Mouse (Mus musculus): ENCODE measurements around the gene Gm20219. TPM values are rescaled to one million over a fixed set of nuclear protein-coding genes. Genes with fewer than 3 reads are reported as not detected.
A peak's percentile ranks its signal among the peaks of the same experiment; 100 is the strongest.

The Gm20219 gene
- total and polyA plus RNA-seq, 2 experiments from 2014 or later: 0.22 to 0.56 TPM

DNA sequence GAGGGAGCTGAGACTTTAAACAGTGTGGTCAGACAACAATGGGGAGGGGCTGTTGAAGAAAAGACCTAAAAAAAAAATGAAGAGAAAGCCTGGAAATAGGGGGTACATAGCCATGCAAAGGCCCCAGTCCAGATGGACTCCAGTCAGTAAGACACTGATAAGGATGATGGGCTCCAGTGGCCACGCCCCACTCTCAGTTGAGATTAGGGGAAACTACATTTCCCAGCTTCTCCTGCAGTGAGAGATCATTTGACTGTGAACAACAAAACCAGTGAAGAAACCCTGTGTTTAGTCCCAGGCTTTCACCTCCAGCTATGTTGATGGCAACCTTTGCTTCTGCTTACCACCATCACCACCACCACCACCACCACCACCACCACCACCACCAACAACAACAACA, 8.2 kb downstream of the Gm20219 start:
- no peaks in the 10 kb centered on the region for H3K27me3 ChIP-seq (ENCODE audit: insufficient read depth, low read length)
- H3K27ac ChIP-seq (ENCODE audit: low read depth, low read length): no peak overlapping the region
- DNase-seq (ENCODE audit: low spot score): no peak
- H3K9me3 ChIP-seq (ENCODE audit: low read length): no peaks in the 10 kb centered on the region
- peaks cover 8% of the 10 kb centered on the region for H3K4me1 ChIP-seq (ENCODE audit: insufficient read depth, low read length)
- no peak overlapping the region for H3K4me3 ChIP-seq (ENCODE audit: low read depth, low read length)
- H3K4me2 ChIP-seq (ENCODE audit: low read depth, low read length, poor library complexity, severe bottlenecking): no peak overlapping the region
- 83% methylated on average over 1 of the region's 1 CpGs for WGBS
- H3K36me3 ChIP-seq (ENCODE audit: insufficient read depth, low read length): no peaks in the 10 kb centered on the region
- no peak overlapping the region for H3K9ac ChIP-seq (replicated peaks; ENCODE audit: low read length, poor library complexity, severe bottlenecking)
- TF ChIP-seq CTCF (IDR thresholded peaks at IDR 0.05): no peak
- ATAC-seq (ENCODE audit: low FRiP score): no peak

DNA sequence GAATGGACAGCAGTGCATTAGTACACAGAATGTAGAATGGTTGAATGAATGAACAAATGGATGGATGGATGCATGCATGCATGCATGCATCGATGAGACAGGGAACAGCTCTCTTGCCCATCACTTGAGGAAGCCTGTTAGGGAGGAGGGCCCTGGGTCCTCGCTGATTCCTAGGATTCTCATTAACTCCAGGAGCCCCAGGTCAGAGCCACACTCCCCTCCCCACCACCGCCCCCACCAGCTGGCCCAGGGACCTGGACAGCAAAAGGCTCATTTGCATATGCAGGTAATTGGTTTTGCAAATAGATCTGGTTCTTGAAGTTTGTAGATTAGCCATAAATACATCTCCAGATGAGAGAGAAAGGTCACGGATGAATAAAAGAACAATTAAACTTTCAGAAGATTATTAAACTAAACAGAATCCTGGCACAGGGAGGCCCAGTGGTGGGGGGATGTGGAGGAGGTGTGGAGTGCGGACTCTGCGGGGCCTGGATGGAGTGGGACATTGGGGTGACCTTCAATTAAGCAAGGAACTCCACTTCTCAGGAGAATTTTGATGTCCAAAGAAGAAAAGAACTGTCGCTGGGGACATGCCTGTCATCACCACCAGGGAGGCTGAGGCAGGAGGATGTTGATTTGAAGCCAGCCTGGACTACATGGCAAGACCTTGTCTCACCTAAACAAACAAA, 9.3 kb downstream of the Gm20219 start:
- no peaks in the 10 kb centered on the region for H3K9me3 ChIP-seq (ENCODE audit: low read length)
- TF ChIP-seq CTCF (IDR thresholded peaks at IDR 0.05): no peak
- WGBS: 76% methylated on average over 7 of the region's 7 CpGs
- no peaks in the 10 kb centered on the region for H3K27me3 ChIP-seq (ENCODE audit: insufficient read depth, low read length)
- no peaks in the 10 kb centered on the region for H3K36me3 ChIP-seq (ENCODE audit: insufficient read depth, low read length)
- peaks cover 8% of the 10 kb centered on the region for H3K4me1 ChIP-seq (ENCODE audit: insufficient read depth, low read length)
- H3K9ac ChIP-seq (replicated peaks; ENCODE audit: low read length, poor library complexity, severe bottlenecking): no peak overlapping the region
- no peak for DNase-seq (ENCODE audit: low spot score)
- no peak overlapping the region for H3K4me3 ChIP-seq (ENCODE audit: low read depth, low read length)
- ATAC-seq (ENCODE audit: low FRiP score): no peak
- no peak overlapping the region for H3K27ac ChIP-seq (ENCODE audit: low read depth, low read length)
- H3K4me2 ChIP-seq (ENCODE audit: low read depth, low read length, poor library complexity, severe bottlenecking): no peak overlapping the region

DNA sequence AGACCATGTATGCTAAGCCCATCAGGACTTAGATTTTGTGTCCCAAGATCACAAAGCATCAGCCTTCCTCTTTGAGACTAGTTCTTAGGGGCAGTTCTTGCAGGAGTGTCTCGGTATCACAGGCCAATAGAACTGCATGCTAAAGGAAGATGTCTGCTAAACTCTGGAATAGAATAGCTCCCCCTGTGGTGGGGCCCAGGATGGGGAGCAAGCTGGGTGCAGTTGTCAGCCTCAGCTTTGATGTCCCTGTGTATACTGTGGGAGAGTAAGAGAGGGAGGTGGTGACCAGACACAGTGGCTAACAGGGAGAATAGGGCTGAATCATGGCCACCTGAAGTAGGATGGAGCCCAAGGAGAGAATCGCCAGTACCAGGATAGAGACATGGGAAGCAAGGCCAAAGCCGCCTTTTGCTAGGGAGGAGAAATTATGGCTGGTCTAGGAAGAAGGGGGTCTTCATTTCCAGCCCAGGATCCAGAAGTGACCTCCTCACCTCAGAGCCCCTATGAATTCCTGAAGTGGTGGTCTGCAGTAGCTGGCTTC, 10.4 kb downstream of the Gm20219 start:
- DNase-seq (ENCODE audit: low spot score): no peak
- H3K9ac ChIP-seq (replicated peaks; ENCODE audit: low read length, poor library complexity, severe bottlenecking): no peak overlapping the region
- H3K4me1 ChIP-seq (ENCODE audit: insufficient read depth, low read length): peaks cover 8% of the 10 kb centered on the region
- no peak overlapping the region for H3K4me3 ChIP-seq (ENCODE audit: low read depth, low read length)
- H3K9me3 ChIP-seq (ENCODE audit: low read length): no peaks in the 10 kb centered on the region
- H3K27ac ChIP-seq (ENCODE audit: low read depth, low read length): no peak overlapping the region
- no peak for ATAC-seq (ENCODE audit: low FRiP score)
- H3K27me3 ChIP-seq (ENCODE audit: insufficient read depth, low read length): no peaks in the 10 kb centered on the region
- TF ChIP-seq CTCF (IDR thresholded peaks at IDR 0.05): peak; percentile 7; the same call in 1 of the 2 replicates
- WGBS: 88% methylated on average over 3 of the region's 3 CpGs
- H3K36me3 ChIP-seq (ENCODE audit: insufficient read depth, low read length): no peaks in the 10 kb centered on the region
- no peak overlapping the region for H3K4me2 ChIP-seq (ENCODE audit: low read depth, low read length, poor library complexity, severe bottlenecking)

DNA sequence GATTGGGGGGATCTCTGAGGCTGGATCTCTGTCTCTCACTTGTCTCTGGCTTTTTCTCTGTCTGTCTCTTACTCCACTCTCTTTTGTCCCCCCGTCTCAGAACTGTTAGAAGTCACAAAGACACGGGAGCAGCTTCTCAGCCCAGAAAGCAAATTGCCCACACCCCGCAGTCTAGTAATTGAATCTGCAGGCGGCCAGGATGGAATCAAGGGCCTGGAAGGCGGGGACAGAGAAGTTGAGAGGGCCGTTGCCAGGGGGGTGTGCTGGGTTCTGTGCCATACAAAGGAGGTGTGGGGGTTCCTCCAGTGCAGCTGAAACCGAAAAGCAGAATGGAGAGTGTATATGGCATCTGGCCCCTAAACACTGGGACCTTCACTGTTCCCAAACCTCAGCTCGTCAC, 11.5 kb downstream of the Gm20219 start:
- no peaks in the 10 kb centered on the region for H3K9me3 ChIP-seq (ENCODE audit: low read length)
- H3K4me1 ChIP-seq (ENCODE audit: insufficient read depth, low read length): peaks cover 8% of the 10 kb centered on the region
- H3K27ac ChIP-seq (ENCODE audit: low read depth, low read length): no peak overlapping the region
- H3K9ac ChIP-seq (replicated peaks; ENCODE audit: low read length, poor library complexity, severe bottlenecking): no peak overlapping the region
- ATAC-seq (ENCODE audit: low FRiP score): no peak
- no peaks in the 10 kb centered on the region for H3K36me3 ChIP-seq (ENCODE audit: insufficient read depth, low read length)
- no peak overlapping the region for H3K4me2 ChIP-seq (ENCODE audit: low read depth, low read length, poor library complexity, severe bottlenecking)
- no peaks in the 10 kb centered on the region for H3K27me3 ChIP-seq (ENCODE audit: insufficient read depth, low read length)
- WGBS: 33% methylated on average over 8 of the region's 8 CpGs
- no peak overlapping the region for H3K4me3 ChIP-seq (ENCODE audit: low read depth, low read length)
- TF ChIP-seq CTCF (IDR thresholded peaks at IDR 0.05): no peak
- peak; percentile 47 for DNase-seq (ENCODE audit: low spot score)

DNA sequence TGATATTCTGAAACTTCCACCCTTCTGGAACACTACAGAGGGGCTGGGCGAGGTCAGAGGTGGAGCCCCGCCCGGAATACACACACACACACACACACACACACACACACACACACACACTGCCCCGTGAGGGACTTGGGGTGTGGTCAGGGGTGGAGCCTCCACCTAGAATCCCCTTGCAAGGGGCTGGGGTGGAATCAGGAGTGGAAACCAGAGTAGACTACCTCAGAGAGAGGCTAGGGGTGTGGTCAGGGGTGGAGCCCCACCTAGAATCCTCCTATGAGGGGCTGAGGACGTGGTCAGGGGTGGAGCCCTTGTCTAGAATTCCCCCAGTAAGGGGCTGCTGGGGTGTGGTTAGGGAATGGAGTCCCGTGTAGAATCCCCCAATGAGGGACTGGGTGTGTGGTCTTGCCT, 13.6 kb downstream of the Gm20219 start:
- no peaks in the 10 kb centered on the region for H3K9me3 ChIP-seq (ENCODE audit: low read length)
- no peaks in the 10 kb centered on the region for H3K4me1 ChIP-seq (ENCODE audit: insufficient read depth, low read length)
- no peak for ATAC-seq (ENCODE audit: low FRiP score)
- no peaks in the 10 kb centered on the region for H3K27me3 ChIP-seq (ENCODE audit: insufficient read depth, low read length)
- H3K27ac ChIP-seq (ENCODE audit: low read depth, low read length): no peak overlapping the region
- TF ChIP-seq CTCF (IDR thresholded peaks at IDR 0.05): no peak
- H3K4me2 ChIP-seq (ENCODE audit: low read depth, low read length, poor library complexity, severe bottlenecking): no peak overlapping the region
- DNase-seq (ENCODE audit: low spot score): no peak
- 41% methylated on average over 4 of the region's 6 CpGs for WGBS
- no peak overlapping the region for H3K9ac ChIP-seq (replicated peaks; ENCODE audit: low read length, poor library complexity, severe bottlenecking)
- no peaks in the 10 kb centered on the region for H3K36me3 ChIP-seq (ENCODE audit: insufficient read depth, low read length)
- no peak overlapping the region for H3K4me3 ChIP-seq (ENCODE audit: low read depth, low read length)

DNA sequence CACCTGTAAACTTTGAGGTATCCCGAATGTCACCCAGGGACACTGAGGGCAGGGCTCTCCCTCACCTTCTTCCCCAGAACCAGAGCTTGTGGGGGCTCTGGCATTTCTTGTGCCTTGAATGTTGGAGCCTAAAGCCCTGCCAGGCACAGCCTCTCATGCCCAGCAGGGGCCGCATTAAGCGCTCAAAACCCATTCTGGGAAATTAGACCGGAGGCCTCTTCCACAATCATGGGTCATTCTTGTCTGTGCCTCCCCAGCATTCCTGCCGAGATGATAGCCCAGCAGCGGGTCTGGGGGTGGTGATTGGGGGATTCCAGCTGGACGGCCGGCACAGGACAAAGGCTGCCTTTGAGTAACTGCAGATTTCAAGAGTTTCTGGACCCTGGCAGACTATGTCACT, 16.3 kb downstream of the Gm20219 start:
- H3K4me2 ChIP-seq (ENCODE audit: low read depth, low read length, poor library complexity, severe bottlenecking): no peak overlapping the region
- H3K9me3 ChIP-seq (ENCODE audit: low read length): no peaks in the 10 kb centered on the region
- H3K27me3 ChIP-seq (ENCODE audit: insufficient read depth, low read length): no peaks in the 10 kb centered on the region
- H3K27ac ChIP-seq (ENCODE audit: low read depth, low read length): no peak overlapping the region
- peak; percentile 60 for TF ChIP-seq CTCF (IDR thresholded peaks at IDR 0.05)
- no peak overlapping the region for H3K9ac ChIP-seq (replicated peaks; ENCODE audit: low read length, poor library complexity, severe bottlenecking)
- WGBS: 9% methylated on average over 8 of the region's 8 CpGs
- no peaks in the 10 kb centered on the region for H3K4me1 ChIP-seq (ENCODE audit: insufficient read depth, low read length)
- ATAC-seq (ENCODE audit: low FRiP score) (peak; percentile 31; the same call in 1 of the 2 replicates), DNase-seq (ENCODE audit: low spot score) (peak; percentile 83)
- no peaks in the 10 kb centered on the region for H3K36me3 ChIP-seq (ENCODE audit: insufficient read depth, low read length)
- H3K4me3 ChIP-seq (ENCODE audit: low read depth, low read length): no peak overlapping the region

All from midbrain, postnatal 0 days (tissue).